Mouse (Mus musculus): ENCODE data around the gene Ror1.

Gene Ror1

DNA sequence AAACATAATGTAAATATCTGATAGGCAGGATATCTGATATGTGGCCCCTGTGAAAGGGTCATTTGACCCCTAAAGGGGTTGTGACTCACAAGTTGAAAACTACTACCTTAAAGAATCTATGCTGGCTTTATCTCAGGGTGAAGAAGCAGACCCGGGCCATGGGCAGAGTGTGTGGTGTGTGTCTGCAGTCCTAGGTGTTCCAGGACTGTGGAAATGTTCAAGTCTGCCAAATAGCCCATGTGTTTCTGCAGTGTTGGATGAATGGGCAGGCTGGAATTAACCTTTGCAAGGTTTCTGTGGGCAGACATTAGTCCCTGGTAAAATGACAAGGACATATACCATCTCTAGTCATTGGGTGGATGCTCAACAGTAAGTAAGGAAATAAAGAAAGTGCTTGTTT, 205.8 kb downstream of the Ror1 start:
- no peak for DNase-seq (ENCODE audit: low read depth, low spot score)

GRCm38 (mm10) chr4:100307365-100307764, 211.8 kb downstream of the Ror1 start:
- no peak for DNase-seq (ENCODE audit: low read depth, low spot score)

GRCm38 (mm10) chr4:100311775-100312537, 216.4 kb downstream of the Ror1 start:
- DNase-seq (ENCODE audit: low read depth, low spot score) = no peak

DNA sequence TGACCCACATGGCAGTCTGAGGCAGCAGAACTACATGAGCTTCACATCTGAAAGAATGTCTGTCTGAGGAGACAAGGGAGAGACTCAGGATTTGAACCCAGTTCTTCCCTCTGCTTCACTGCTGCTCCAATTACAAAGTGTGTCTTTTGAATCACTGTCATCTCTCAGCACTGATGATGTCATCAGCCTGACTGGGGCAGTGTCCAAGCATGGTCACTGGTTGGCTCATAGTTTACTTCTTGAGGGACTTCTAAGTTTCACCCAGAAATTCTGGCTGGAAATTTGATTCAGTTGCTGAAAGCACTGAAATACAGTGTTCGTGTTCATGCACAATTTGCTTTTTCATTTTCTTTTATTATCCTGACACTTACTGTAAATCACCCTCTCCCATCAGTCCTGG, 219.5 kb downstream of the Ror1 start:
- DNase-seq (ENCODE audit: low read depth, low spot score) = no peak

DNA sequence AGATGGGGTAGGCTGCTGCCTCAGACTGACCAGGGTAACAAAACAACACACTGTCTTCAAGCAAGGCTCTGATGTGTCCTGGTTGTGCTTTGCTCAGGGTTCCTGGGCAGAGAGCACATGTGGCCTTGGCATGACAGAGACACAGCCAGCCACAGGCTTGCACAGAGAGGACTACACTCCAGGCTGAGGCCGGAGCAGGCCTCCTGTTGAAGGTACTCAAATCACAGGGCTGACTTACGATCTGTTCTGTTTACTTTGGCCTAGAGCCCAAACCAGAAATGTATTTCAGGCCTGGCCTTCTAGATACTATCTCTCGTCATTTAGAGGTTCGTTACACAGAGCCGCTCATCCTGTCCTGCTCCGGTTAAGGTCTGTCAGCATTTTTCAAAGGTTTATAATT, 226.2 kb downstream of the Ror1 start:
- DNase-seq (ENCODE audit: low read depth, low spot score) = no peak

GRCm38 (mm10) chr4:100324719-100325515, 229.3 kb downstream of the Ror1 start:
- DNase-seq (ENCODE audit: low read depth, low spot score) = no peak

- no peak for DNase-seq (ENCODE audit: low read depth, low spot score)
Measured at GRCm38 (mm10) chr4:100328361-100328970, 232.9 kb downstream of the Ror1 start.

DNA sequence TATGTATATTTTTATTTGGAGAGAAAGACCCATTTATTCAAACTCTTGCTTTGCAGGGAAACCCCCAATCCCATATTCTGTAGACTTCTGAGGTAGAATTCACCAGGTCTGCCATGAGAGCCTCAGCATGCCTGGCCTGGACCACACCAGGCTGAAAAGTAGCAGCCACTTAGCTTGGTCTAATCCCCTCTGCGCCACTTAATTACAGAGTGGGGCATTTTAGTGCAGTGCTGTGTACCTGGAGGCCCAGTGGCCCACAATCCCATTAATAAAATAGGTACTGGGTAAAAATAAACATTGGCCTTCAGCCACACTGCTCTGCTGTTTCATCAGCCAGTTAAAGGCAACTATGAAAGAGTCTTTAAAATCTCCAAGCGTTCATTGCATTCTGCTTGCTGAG, 239.6 kb downstream of the Ror1 start:
- DNase-seq (ENCODE audit: low read depth, low spot score) = no peak

- DNase-seq (ENCODE audit: low read depth, low spot score) = no peak
Measured at GRCm38 (mm10) chr4:100347791-100348190, 252.2 kb downstream of the Ror1 start.

DNA sequence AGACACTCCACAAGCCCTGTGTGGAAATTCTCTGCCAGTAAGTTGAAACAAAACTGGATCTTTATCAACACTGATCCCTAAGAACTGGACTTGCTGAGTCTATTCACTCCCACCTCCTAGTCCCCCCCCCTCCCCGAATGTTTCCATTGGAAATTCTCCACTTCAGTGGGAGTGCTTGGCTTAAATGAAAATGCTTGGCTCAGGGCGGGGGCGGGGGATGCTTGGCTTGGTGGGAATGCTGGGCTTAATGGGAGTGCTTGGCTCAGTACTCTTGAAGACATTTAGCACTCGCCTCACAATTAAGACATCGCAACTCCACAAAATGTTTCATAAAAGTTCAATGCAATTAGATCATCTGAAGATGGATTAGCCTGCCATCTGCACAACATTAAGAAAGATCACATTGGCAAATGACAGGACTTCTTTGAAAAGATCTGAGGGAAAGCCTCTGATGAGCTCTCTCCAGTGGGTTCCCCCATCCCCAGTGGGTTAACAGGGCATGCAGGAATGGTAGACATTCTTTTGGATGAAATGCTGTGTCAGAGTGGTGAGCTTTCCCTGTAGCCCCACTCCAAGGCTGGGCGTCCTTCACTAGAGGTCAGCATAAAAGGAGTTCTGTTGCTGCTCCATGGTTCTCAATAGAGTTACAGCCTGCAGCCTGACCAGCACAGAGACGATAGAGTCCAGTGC, 254.7 kb downstream of the Ror1 start:
- DNase-seq (ENCODE audit: low read depth, low spot score) = no peak

- no peak for DNase-seq (ENCODE audit: low read depth, low spot score)
Measured at GRCm38 (mm10) chr4:100351797-100352290, 256.3 kb downstream of the Ror1 start.

DNA sequence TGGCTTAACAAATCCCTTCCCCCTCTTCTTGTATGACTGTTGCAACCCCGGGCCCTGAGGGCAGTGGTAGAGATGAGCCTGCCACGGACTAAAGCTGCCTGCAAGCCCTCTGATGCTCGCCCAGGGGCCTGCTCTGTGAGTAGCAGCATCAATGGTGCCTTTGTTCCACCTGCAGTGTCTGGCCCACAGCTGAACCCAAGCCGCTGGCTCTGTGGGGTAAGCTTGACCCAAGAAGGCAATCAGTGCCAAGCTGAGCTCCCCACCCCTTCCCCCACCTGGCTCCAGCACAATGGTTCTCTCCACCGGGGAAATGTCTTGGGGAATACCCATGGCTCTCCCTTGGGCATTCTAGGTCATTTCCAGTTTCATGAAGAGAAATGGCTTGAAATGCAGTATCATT, 260.0 kb downstream of the Ror1 start:
- DNase-seq (ENCODE audit: low read depth, low spot score) = no peak

DNA sequence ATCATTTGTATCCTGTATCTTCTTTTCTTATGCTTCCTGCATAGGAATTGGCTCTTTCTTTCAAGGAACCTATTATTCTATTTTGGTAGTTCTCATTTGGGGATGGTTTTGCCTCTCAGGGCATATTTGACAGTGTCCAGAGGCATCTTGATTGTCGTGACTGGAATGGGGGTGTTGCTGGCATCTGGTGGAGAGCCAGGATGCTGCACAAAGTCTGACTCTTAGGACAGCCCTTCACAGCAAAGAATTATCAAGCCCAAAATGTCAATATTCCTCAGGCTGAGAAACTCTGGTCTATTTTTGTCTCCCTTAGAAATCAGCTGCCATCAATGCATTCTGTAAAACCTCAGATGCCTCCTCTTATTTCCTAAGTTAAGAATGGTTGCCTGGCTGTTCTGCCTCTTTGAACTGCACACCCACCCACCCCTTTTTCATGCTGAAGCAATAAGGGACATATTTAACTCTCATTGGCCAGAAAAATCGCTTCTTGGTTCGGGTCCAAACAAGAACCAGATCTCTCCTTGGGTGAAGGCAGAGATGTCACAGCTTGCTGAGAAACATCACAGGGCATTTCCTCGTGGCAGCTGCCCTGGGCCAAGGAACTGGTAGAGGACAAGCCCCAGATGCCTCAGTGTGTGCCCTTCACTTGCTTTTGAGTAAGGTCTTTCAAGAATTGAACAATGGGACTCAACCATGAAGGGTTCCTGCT, 262.4 kb downstream of the Ror1 start:
- no peak for DNase-seq (ENCODE audit: low read depth, low spot score)

GRCm38 (mm10) chr4:100363666-100364065, 268.1 kb downstream of the Ror1 start:
- no peak for DNase-seq (ENCODE audit: low read depth, low spot score)

GRCm38 (mm10) chr4:100368691-100369090, 273.1 kb downstream of the Ror1 start:
- no peak for DNase-seq (ENCODE audit: low read depth, low spot score)

DNA sequence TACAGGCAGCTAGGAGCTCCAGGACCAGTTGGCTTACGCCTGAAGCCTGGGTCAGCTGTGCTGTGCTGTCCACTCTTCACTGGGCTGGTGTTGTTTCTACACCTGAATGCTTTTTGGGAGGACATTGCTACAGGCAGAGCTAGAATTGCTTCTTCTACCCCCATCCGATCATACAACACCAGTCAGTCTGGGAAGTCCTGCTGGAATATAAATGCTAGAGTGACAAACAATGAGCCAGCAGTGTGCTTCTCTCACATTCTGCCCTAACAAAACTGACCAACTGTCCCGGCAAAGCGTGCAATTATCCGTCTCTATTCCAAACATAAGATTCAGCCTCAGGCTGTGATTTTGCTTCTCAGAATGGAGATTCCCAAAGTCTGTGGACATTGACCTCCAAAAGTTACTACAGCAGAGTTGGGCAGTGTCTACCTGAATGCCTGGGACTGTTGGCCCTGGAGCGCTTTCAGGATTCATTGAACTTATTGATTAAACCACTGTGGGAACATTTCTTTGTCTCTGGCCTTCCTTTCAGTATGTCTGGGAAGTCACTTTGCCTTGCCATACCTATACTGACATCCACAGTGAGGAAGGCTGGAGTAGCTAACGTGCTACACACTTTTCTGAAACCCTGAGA, 274.1 kb downstream of the Ror1 start:
- DNase-seq (ENCODE audit: low read depth, low spot score) = no peak

DNA sequence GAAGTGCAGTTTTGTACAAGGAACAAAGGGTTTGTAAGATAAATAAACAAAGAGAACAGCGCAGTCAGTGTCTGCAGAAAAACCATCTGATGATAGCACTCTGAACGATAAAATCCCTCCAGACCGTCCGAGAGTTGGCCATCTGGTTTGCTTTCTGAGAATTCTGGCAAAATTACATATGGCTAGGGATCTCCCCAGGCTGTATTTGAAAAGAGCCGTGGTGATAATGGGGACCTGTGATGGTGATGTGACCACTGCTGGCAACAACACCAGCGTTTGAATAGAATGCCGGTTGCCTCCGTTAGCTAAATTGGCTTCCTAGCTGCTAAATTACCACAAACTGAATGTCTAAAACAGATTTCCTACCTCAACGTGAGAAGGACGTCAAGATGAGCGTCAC, 277.2 kb downstream of the Ror1 start:
- DNase-seq (ENCODE audit: low read depth, low spot score) = no peak

GRCm38 (mm10) chr4:100373780-100374179, 278.2 kb downstream of the Ror1 start:
- no peak for DNase-seq (ENCODE audit: low read depth, low spot score)

DNA sequence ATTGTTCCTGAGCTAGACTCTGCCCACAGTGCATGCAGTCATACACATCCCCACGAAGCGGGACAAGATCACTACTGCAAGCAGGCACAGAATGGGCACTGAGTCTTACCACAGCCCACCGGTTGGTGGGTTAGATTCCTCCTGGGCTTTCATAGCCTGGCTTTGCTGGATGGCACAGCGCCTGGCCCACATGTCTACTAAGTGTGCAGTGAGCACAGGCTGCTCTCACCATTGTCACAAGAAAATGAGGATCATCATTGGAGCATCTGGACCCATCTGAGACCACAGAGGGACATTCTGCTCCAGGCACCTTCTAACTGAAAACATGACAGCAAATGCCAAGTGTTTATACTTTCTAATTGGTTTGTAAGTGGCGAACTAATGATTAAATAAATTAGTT, 279.7 kb downstream of the Ror1 start:
- DNase-seq (ENCODE audit: low read depth, low spot score) = no peak

- no peak for DNase-seq (ENCODE audit: low read depth, low spot score)
Measured at GRCm38 (mm10) chr4:100376163-100376562, 280.6 kb downstream of the Ror1 start.

GRCm38 (mm10) chr4:100377231-100377630, 281.6 kb downstream of the Ror1 start:
- no peak for DNase-seq (ENCODE audit: low read depth, low spot score)

Data from R1 (cell line).